Mouse (Mus musculus): ENCODE results near the gene Tgfa.

Tgfa gene

DNA sequence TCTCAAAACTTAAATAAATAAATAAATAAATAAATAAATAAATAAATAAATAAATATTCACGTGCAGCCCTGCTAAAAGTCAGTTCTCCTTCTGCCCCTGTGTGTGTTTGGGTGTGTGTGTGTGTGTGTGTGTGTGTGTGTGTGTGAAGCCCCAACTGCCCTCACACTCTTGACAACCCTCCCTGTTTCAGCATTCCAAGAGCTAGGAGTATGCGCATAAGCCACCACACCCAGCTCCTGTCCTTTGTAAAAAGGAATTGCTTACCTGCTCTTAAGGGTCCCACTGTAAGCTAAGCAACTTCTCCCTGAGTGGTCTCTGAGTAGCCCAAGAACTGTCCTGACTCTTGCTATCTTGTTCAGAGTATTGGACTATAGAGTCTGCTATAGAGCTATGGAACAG is 101.9 kb downstream of the Tgfa start:
- WGBS = 95% methylated on average over 2 of the region's 2 CpGs

DNA sequence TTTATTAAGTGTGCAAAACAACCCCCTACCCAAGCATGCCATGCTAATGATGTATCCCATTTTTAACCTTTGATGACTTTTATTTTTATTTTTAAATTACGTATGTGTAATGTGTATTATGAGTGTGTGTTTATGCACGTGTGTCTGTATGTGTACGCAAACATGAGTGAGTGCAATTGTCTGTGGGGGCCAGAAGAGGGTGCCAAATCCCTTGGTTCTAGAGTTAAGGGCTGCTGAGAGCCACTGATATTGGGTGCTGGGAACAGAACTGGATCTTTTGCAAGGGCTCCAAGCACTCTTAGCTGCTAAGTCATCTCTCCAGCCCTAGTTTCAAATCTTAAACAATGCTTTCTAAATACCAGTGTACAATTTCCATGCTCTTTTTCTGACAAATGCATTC is 103.9 kb downstream of the Tgfa start:
- 95% methylated on average over 3 of the region's 3 CpGs for WGBS

DNA sequence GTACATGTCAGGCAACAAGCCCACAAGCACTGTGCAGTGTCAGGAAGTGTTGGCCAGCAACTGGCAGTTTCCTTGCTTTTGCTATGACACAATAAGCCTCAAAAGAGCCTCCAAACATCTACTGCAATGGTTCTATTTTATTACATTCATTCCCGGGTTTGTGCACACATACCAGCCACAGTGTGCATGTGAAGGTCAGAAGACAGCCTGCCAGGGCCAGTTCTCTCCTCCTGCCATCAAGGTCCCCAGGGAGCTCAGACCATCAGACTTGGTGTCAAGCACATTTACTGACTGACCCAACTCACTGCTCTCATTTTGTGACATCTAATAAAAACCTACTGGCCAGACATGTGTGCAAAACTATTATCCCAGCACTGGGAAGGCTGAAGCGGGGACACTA is 104.4 kb downstream of the Tgfa start:
- 79% methylated on average over 2 of the region's 2 CpGs for WGBS

DNA sequence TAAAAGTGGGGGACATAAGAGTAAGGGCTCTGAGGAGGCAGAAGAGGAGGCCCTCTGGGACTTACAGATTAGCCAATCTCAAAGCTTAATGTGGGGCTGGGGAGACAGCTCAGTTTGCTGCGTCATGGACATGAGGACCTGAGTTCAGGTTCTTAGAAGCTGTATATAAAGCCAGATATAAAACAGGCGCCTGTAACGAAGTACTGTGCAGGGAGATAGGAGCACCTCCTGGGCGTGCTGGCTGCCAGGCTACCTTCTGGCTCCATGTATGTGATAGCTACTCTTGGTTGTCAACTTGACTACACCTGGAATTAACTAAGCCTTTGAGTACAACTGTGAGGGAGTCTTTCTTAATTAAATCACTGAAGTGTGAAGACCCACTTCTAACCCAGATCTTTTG is 110.7 kb downstream of the Tgfa start:
- WGBS = 91% methylated on average over 4 of the region's 4 CpGs

DNA sequence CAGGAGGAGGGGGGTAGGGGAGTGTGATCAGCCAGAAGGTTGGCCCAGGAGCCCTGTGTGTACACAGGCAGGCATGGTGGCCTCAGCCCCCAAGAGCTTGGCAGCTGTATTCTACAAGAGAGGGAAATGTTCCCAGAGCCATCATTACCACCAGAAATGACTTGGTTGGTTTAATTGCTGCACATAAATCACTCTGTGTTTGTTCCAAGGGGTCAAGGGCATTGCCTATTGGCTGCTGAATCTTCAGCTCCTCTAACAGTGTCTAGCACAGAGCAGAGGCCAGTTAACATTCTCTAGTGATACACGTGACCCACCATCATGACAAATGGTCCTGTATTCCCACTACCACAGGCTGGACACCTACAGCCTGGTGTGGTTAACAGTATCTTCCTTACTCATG is 119.0 kb downstream of the Tgfa start:
- WGBS = 90% methylated on average over 1 of the region's 1 CpGs

DNA sequence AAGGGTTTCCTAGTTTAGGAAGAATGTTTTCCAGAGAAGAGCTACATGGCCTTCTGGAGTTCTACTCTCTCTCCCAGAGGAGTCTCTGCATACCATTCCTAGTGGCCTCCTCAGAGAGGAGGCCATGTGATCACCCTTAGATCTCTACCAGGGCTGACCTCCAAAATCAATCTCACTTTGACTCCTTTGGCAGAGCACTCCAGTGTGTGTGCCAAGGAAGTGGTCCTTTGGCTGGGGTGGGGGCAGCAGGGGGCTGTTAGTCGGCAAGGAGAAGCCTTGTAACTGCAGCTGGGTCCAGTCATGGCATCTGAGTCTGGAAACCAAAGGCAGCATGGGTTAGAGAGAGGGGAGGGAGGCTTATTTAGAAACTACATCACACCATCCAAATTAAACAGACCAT is 122.0 kb downstream of the Tgfa start:
- 50% methylated on average over 1 of the region's 1 CpGs for WGBS

DNA sequence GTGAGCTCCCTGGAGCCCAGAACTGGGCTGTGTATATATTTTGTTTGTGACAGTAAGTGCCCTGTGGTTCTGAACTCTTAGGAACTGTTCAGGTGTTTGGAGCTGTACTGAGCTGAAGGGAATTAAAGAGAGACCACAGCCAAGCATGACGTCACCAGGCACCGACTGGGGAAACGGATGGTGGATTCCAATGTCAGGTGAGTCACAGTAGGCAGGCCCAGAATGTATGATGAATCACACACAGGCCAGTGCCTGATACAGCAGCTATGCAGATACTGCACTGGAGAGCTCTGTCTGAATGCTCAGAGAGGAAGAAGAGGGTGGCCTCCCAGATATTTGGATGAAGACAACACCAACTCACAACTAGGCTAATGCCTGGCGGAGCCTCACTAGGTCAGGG is 123.8 kb downstream of the Tgfa start:
- 60% methylated on average over 4 of the region's 4 CpGs for WGBS

DNA sequence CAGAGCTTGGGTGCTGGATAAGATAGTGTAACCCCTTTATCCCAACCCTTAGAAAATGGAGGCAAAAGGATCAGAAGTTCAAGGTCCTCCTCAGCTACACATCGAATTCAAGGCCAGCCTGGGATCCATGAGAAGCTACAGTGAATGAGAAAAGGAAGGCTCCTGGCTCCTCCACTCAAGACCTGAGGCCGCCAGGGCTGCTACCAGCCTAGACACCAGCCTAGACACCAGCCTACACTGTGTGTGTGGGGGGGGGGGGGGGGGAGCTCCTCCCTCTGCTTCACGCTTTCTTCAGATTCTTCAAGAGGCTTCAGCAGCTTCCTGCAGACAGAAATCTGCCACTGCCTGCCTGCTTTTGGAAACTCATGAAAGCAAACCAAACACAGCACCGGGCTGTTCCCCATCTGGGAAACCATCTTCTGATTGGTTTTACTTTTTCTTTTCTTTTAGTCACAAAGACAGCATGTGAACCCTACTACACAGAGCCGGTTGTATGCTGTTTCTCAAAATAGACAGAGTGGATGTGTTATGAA is 127.1 kb downstream of the Tgfa start:
- 46% methylated on average over 5 of the region's 5 CpGs for WGBS

DNA sequence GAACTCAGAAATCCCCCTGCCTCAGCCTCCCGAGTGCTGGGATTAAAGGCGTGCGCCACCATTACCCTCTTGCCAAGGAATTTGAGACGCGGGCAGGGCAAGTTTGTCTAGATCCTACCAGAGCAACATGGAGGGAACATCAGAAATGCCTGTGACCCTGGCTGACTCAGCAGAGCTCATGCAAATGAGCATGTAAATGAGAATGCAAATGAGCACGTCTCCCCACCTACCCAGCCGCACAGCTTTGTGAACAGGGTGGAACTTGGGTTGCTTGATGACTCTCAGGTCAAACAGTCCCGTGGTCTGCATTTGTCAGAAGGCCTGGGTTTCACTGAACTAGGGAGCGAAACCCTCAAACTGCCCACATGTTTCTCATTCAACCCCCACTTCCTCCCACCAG is 128.0 kb downstream of the Tgfa start:
- WGBS = 93% methylated on average over 9 of the region's 9 CpGs

DNA sequence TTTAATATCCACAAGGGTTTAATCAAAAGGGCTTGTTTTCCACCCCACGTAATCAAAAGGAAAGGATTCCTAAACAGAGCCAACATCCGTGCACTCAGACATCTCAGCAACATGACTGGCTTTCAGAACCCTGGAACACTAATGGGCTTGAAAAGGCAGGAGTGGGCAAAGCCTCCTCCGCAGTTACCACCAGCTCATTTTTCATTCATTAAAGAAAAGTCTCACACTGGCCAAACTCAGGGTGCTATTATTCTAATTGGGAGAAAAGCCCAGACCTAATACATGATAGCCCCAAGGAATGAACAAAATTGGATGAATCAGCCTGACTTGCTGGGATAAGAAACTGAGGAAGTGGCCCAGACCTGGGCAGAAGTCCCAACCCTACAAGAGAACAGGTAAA is 129.4 kb downstream of the Tgfa start:
- WGBS = 67% methylated on average over 3 of the region's 3 CpGs

Measured in cerebral cortex, adult 2 months (tissue).